Mouse (Mus musculus): ENCODE measurements around the gene Cblc. TPM values are rescaled to one million over a fixed set of nuclear protein-coding genes. Genes with fewer than 3 reads are reported as not detected.

Gene Cblc
- total RNA-seq, 2 experiments from 2014 or later = not detected

DNA sequence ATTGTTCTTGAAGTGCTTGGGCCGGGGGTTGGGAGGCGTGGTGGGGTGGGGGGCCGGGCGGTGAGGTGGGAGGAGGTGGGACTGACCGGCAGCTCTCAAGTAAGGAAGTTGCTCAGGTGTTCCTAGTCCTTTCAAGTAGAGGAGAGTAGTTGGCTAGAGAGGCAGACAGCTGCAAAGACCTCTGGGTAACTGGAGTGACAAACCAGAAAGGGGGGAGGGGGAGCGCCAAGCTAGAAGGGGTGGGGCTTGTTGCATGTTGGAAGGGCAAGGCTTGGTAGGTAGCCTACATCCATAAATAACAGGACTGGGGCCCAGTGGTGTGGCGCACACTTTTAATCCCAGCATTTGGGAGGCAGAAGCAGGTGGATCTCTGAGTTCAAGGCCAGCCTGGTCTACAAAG is 14.9 kb downstream of the Cblc start:
- DNase-seq = no peak

DNA sequence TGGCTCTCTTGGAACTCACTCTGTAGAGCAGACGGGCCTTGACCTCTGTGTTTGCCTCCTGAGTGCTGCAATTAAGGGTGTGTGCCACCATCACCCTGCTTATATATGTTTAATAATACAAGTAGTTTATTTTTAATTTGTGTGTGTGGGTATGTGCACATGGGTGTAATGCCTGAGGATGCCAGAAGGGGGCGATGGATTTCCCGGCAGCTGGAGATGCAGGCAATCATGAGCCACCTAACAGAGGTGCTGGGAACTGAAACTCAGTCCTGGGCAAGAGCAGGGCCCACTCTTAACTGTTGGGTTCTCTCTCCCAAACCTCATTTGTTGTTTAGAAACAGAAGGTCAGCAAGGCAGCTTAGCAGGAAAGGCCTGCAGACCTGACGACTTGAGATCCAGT is 16.7 kb downstream of the Cblc start:
- no peak for DNase-seq

DNA sequence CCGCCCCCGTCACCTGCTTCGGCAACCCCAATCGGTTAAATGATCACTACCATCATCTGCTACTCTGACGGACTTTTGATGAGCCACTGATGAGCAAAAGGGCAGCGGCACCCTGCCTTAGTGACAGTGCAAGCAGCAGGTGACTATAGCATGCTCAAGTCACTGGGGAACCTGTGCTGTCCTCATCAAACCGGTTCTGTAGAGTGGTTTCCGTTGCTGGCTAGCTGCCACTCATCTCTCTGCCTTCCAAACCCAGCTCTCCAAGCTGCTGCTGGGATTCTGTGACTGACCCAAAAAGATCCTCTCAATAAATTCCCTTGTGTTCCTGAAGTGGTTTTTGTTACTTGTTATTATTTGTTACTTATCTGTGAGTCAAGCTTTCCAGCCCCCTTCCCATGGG is 18.0 kb downstream of the Cblc start:
- DNase-seq = no peak

DNA sequence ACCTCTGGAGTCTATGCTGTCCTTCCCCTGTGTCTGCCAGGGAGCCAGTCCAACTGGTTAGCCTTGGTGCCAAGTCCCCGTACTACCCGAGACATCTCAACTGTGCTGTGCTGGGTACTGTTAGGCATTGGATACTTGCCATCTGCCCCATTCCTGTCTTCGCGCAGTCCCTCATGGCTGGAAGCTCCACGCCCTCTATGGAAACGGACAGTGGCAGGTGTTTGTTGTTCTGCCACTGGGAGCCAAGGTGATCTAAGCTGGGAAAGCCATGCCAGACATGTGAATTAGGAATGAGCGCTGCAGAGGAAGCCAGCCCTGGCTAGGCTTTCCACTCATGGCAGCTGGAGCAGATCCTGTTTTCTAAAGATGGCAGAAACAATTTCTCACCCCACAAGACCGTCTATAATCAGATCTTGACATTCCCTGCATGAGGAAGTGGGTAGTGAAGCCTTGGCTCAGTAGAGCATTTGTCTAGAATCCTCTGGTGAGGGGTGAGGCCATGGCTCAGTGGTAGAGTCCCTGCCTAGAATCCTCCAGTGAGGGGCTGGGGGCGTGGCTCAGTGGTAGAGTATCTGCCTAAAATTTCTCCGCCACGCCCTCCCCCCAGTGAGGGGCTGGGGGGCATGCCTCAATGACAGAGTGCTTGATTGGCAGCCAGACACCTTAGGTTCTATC is 19.4 kb downstream of the Cblc start:
- no peak for DNase-seq

DNA sequence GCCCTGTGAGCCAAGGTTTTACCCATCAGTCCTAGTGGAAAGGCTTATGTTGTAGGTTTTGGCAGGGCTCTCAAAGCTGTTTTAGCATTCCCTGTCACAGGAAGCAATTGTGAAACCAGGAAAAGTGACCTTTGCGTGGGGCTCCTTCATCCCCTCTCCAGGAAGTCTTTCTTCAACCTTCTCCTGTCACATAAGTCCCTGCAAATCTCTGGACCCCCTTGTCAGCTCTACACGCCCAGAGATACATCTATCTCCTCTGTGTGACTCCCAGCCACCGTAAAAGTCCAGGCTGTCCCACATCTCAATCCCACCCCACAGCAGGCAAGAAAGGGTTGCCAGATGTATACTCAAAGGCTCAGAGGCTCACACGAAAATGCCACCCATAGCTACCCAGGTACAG is 24.9 kb downstream of the Cblc start:
- DNase-seq = no peak

DNA sequence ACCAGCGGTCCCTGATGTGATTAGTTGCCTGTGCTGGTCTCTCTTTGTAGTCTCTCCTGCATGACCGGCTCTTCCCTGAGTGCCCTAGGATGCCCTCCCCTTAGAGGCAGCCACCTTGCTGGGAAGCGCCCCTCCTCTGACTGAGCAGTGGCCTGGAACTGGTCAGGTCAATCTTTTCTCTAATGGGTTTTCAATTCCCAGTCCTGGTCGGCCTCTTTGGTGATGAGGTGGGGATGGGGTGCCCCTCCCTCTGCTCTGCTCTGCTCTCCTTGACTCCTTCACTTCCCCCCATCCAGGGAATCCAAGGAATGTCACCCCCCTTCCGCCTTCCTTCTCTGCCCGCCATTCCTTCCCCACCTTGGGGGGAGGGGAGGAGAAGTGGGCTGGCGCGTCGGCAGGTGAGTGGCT is 25.6 kb downstream of the Cblc start, which contains the start of gene Bcam:
Gene Bcam, minus strand, starts transcription at position 33 of the 408 bp plus-strand sequence.
- no peak for DNase-seq

DNA sequence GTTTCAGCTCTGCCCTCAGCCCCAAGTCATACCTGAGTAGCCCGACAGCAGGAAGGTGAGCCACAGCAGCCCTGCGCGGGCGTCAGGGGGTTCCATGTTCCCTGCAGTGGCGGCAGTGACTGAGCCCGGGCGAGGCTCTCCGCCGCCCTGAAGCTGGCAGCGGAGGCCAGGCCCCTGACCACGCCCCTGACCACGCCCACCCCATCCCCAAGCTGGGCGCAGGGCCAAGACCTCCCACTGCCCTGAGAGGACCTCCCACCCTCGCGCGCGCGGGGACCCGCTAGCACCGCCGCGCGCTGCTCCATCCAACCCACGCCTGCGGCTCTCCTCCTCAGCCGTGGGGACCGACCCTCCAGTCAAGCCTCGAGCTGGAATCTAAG is 26.2 kb downstream of the Cblc start:
- DNase-seq = peak; percentile 35 to 55

DNA sequence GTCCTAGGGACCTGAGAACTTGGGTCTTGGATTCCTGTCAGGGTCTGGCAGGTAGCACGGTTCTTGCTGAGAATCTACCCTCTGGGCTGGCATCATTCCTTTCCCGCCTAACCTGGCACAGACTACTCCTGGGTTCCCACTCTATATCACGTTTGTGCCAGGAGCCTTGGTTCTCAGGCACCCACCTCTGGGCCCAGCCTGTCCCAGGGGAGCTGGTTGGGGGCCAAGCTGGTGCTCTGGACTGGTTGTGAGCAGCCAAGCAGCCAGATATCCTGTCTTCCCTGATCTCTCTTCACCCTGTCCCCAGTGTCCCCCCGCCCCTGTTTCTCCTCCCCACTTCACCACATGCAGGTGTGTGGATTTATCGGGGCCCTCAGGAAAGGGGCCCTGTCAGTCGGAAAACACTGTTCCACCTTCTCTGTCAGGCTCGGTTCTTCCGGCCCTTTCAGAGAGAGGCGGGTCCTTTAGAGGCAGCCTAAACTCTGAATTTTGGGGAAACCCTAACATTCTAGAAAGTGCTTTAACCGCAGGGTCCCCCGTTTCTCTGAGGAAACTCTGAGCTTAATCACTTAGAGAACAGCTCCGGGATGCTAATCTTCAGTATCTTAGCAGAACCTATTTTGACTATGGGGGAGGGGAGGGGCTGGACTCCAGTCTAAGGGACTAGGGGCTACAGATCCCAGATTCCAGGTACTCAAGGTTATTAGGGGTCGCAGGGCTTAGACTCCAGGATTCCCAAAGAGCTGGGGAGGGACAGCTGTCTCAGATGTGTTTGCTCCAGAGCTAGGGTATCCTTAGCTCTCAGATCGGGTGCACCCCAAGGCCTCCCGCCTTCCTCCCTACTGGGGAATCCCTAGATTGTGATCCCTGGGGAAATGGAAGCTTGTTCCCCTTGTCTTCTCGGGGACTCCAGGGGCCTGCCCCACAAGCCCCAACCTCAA is 26.9 kb downstream of the Cblc start:
- no peak for DNase-seq

DNA sequence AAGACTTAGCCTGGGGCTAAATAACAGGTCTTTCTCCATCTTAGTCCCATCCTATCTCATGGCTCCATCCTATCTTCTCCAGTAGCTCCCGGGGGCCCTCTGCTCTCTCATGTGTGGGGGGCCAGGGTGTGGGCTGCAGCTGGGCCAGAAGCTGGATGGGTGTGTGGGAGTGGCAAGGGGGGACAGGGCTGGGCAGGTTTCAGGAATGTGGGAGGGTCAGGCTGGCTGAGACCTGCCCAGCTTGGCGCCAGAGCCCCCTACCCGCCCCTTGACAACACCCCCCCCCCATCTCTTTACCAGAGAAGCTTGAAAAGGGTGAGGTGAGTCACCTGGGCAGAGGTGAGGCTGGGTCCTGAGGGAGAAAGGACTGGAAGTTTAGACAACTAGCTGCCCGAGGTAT is 27.6 kb downstream of the Cblc start:
- no peak for DNase-seq

DNA sequence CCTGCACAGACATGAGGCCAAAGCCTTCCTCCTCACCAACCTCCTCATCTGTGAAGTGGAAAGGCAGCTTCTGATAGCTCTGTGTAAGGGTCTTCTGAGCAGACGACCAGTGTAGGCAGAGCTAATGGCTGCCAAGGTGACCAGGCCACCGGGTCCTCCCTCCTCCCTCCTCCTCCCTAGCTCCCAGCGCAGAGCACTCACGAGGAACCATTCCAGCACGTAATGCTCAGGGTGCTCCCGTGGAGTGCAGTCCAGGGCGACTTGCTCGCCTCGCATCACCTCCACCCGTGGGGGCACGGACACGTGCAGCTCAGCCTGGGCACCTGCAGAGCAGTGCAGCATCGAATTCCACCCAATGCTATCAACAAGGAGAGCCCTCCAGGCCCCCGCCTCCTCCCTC is 28.4 kb downstream of the Cblc start:
- no peak for DNase-seq

DNA sequence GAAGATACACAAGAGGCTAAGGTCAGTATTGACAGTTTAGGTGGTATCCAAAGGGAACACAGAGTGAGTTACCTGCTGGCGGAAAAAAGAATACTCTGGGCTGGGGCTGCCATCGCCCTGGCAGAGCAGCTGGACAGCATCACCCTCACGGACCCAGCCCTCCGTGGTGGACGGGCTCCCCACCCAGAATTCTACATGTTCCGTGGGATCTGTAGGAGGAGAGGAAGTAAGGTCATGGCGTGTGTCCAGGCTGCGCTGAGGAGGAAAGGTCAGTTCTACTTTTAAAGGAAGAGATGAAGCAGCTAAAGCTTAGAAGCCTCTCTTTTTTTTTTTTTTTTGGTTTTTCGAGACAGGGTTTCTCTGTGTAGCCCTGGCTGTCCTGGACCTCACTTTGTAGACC is 32.0 kb downstream of the Cblc start:
- DNase-seq = no peak

DNA sequence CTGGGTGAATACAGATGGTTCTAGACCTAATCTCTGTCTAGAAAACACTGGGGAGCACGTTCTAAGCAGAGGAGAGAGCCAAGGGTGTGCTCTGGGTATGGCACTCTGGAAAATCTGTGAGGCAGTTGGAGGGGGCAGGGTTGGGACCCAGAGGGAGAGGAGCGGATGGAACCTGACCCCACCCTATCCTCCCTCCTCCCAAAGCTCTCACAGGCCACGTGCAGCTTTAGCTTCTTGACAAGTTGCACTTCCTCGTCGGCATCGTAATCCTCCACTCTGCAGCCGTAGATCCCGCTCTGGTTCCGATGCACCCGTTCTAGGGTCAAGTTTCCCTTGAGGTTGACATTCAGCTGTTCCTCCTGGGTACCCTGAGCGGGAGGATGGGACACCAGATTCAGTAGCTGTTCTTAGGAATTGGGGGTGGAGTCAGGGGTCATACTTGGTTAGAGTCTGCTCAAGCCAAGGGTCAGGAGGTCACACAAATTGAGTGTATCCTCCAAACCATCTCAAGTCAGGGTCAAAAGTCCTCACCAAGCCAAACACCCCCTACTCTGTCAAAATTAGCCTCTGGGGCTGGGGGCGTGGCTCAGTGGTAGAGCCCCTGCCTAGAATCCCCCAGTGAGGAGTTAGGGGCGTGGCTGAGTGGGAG is 32.7 kb downstream of the Cblc start:
- DNase-seq = no peak

DNA sequence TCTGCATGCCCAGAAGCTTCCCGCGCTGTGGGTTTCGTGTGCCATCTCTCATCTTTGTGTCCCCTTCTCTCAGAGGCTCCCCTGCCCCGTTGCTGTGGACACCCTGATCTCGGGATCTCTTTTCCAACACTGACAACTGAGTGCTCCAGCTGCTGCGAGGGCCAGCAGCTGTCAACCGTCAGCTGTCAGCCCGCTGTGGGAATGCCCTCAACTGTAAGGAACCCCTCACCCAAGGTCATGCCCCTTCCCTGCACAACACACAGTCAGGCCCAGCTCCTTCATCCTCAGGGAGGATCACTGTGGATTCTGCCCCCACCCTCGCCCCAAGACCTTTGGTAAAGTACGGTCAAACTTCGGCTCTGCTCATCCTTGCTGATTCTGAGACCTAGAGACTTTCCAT is 34.3 kb downstream of the Cblc start:
- DNase-seq = no peak

DNA sequence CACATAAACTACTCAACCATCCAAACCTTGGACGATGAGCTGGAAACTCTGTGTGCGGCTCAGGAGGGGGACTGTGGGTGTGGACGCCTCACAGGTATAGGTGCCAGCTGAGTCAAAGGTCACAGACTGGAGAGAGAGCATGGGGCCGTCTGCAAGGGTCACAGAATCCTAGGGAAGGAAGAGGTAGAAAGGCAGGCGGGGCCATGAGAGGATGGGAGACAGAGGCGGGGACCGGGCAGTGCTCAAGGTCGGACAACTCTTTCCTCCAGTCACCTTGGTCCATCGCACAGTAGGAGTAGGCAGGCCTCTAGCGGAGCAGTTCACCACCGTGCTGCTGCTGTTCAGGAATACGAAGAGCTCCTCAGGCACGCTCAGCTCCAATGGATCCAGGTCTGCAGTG is 36.6 kb downstream of the Cblc start:
- DNase-seq = no peak

DNA sequence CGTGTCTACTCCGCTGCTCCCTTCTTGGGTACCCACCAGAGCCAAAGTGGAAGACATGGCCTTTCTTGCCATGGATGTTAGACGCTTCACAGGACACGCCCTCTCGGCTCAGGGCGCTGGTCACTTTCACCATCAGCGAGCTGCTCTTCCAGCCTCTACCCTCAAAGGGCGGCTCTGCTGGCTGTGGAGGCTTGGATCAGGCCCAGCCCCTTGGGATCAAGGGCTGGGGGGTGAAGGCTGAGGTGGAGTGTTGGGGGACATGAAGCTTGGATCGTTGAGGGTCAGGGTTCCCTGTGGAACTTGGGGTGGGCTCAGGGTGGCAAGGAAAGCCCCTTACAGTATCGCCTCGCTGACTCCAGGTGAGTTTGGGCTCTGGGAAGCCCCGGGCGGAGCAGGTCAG is 38.0 kb downstream of the Cblc start:
- no peak for DNase-seq

DNA sequence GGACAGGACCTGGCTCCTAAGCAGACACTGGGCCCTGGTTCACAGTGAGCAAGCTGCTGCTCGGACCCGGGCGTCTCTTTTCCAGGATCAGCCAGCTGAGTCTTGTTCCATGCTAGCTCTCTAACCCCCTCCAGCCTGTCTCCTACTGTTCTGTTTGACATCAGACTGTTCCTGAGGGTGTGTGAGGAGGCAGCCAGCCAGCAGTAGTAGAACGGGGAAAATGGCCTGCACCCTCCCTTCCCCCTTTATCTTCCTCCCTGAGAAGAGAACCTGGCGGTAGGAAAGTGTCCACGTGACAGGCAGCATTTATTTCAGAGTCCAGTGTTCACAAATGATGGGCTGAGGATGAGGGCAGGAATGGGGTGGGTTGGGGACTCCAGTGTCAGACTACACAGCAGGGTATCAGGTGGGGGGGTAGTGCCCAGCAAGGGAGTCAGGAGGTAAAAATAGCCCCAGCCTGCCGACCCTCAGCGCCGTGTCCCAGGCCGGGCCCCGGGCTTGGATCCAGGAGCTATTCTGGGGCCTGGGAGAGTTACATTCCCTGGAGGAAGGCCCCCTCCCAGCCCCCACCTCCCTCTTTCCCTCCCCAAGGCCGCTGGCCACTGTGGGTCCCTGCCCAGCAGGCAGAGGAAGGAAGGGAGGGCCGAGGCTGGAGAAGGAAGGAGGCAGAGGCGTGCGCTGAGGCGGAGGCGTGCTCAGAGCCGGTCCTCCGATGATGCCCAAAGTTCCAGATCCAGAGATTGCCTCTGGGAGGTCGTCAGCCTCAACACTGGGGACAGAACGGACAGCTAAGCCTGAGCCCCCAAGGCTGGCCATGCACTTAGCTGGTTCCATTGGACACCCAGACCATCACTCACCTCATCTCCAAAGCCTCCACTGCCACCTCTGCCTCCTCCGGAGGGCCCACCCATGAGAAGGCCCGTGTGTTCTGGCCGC is 40.5 kb downstream of the Cblc start:
- no peak for DNase-seq

DNA sequence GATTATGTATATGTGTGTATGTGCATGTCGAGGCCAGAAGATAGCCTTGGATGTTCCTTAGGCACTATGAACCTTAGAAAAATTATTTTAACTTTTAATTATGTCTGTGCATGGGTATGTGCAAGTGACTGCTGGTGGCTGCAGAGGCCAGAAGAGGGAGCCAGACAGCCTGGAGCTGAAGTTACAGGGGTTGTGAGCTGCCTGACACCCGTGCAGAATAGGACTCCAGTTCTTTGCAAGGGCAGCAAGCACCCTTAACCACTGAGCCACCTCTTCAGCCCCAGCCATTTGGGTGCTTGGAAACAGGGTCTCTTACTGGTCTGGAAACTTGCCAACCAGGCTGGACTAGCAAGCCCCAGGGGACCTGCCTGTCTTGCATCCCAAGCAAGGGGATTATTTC is 41.6 kb downstream of the Cblc start:
- no peak for DNase-seq

DNA sequence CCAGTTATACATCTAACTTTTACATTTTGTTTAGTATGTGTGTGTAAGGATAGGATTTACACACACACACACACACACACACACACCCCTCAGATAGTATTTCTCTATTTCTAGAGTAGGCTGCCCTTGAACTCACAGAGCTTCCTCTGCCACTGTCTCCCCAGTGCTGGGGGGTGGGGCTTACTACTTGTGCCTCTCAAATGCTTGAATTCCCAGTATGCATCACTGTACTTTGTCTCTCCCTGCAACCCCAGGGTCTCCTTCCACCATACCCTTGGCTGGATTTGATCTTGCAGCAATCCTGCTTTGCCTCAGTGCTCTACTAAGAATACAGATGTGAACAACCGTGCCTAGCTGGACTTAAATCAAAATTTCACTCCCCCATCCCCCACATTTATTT is 42.5 kb downstream of the Cblc start:
- DNase-seq = no peak

DNA sequence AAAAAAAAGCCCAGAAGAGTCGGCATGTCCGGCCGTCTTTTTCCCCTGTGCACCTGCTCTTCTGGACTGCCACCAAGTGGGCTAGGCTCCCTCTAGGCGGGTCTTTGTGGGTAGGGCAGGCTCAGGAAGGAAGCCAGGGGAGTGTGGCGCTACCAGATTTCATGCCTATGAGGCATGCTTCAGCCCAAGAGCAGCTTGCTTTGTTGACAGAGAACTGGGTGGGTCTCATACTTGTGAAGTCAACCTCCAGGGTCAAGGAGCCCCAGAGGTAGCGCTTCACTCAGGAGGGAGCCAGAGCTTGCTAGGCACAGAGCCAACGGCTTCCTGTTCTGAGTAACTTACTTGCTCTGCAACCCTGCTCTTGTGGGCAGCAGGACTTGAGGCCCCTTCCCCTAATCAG is 43.0 kb downstream of the Cblc start:
- DNase-seq = no peak

DNA sequence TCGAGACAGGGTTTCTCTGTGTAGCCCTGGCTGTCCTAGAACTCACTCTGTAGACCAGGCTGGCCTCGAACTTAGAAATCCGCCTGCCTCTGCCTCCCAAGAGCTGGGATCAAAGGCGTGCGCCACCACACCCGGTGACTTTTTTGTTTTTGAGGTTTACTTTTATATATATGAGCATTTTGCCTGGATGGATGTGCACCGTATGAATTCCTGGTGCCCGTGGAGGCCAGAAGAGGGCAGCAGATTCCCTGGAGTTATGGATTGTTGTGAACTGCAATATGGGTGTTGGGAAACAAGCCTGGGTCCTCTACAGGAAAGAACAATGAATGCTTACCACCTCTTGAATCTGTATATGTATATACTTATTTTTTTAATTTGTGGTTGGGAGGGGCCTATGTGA is 44.0 kb downstream of the Cblc start:
- no peak for DNase-seq

DNA sequence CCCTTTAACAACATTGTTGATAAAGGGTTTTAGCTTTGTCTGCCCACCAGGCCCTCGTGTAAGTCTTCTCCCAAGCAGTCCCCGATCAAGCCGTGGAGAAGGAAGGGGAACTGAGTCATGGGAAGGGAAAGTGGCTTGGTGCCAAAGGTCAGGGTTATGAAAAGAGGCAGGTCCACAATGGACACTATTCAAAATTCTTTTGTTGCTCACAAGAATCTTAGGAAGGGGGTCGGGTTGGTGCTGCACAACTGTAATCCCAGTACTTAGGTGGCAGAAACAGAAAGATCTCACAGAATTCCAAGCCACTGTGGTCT is 45.6 kb downstream of the Cblc start:
- DNase-seq = no peak

Data from layer of hippocampus, postnatal 36 days (tissue).